12 mouse cellular contexts compared by ENCODE assay signal in genomic region chr9:96394910-96395690, GRCm38 (mm10). TPM values are rescaled to one million over a fixed set of nuclear protein-coding genes. Genes with fewer than 3 reads are reported as not detected.
DNase-seq lines count a peak whose midpoint lies in the region; ATAC-seq and TF ChIP-seq lines count a peak whose summit lies in the region.
"Had no signal": no experiment of that assay in that cellular context is flagged by ENCODE, and none has a peak within 500 bp of the region (broad histone marks: within the 10 kb centered on the region; RNA-seq: fewer than 3 reads in every experiment).

No protein-coding gene starts in this region.

- peak; percentile 50; the same call in 1 of the 2 replicates for TF ChIP-seq EP300 in heart, adult 2 months (IDR thresholded peaks at IDR 0.05; ENCODE audit: insufficient read depth, low read depth, low read length)

- H3K36me3 ChIP-seq in heart, adult 2 months (ENCODE audit: control insufficient read depth, insufficient read depth, low read length) = no peaks in the 10 kb centered on the region
- no peaks in the 10 kb centered on the region for H3K36me3 ChIP-seq in liver, embryonic 16.5 days (ENCODE audit: control insufficient read depth, insufficient read depth)
- no peaks in the 10 kb centered on the region for H3K36me3 ChIP-seq in stomach, embryonic 14.5 days (ENCODE audit: control insufficient read depth, insufficient read depth, low read length)
- H3K36me3 ChIP-seq in kidney, embryonic 14.5 days (ENCODE audit: control insufficient read depth, insufficient read depth, low read length) = no peaks in the 10 kb centered on the region
- H3K36me3 ChIP-seq: neural tube, embryonic 12.5 days had no signal

- no peaks in the 10 kb centered on the region for H3K27me3 ChIP-seq in heart, adult 2 months (ENCODE audit: control insufficient read depth, insufficient read depth, low read length)
- H3K27me3 ChIP-seq in liver, embryonic 16.5 days (ENCODE audit: control insufficient read depth, insufficient read depth, low read depth, low read length) = no peaks in the 10 kb centered on the region
- H3K27me3 ChIP-seq in stomach, embryonic 14.5 days (ENCODE audit: control insufficient read depth, insufficient read depth, low read length) = no peaks in the 10 kb centered on the region
- no peaks in the 10 kb centered on the region for H3K27me3 ChIP-seq in kidney, embryonic 14.5 days (ENCODE audit: control insufficient read depth, insufficient read depth, low read length)
- H3K27me3 ChIP-seq: CH12.LX; neural tube, embryonic 12.5 days had no signal

- peak in 1 of 2 experiments; percentile 28 for DNase-seq in heart, adult 2 months
- no peak for DNase-seq in heart, adult 8-10 months (ENCODE audit: low spot score)
- no peak for DNase-seq in urinary bladder, adult 18-20 months (ENCODE audit: low spot score in 2 of 2)
- no peak for DNase-seq in retina, postnatal 1 day
- DNase-seq: adrenal gland, adult 8-10 months; kidney, postnatal 25 days had no signal

- ATAC-seq in liver, embryonic 16.5 days (ENCODE audit: low read depth) = 0 out of 2 replicates have a peak, but pooled peaks have one; percentile 19
- peak; percentile 16; the same call in 1 of the 2 replicates for ATAC-seq in stomach, embryonic 14.5 days (ENCODE audit: insufficient number of reproducible peaks, insufficient read depth, low FRiP score, low read depth)
- ATAC-seq in kidney, embryonic 14.5 days (ENCODE audit: low FRiP score, low TSS enrichment) = no peak

- no peak overlapping the region for H3K4me2 ChIP-seq in liver, embryonic 16.5 days (ENCODE audit: low read depth, low read length)
- H3K4me2 ChIP-seq in stomach, embryonic 14.5 days (replicated peaks; ENCODE audit: low read depth, low read length) = no peak overlapping the region
- H3K4me2 ChIP-seq in kidney, embryonic 14.5 days (replicated peaks; ENCODE audit: low read depth, low read length) = no peak overlapping the region
- H3K4me2 ChIP-seq: neural tube, embryonic 12.5 days had no signal

- peak overlapping the region; percentile 66 for H3K27ac ChIP-seq in heart, adult 2 months
- H3K27ac ChIP-seq in bone marrow, adult 2 months (ENCODE audit: control insufficient read depth, insufficient read depth, low read depth, low read length, poor library complexity) = peak overlapping the region; percentile 27
- H3K27ac ChIP-seq in liver, embryonic 16.5 days (ENCODE audit: low read length) = no peak overlapping the region
- H3K27ac ChIP-seq in stomach, embryonic 14.5 days (ENCODE audit: low read length) = no peak overlapping the region
- no peak overlapping the region for H3K27ac ChIP-seq in kidney, embryonic 14.5 days (ENCODE audit: low read depth, low read length)
- H3K27ac ChIP-seq: neural tube, embryonic 12.5 days had no signal

- H3K4me1 ChIP-seq in heart, adult 2 months (ENCODE audit: control insufficient read depth, insufficient read depth, low read length) = peaks cover 10% of the 10 kb centered on the region
- peaks cover 3% of the 10 kb centered on the region; the same call in 1 of the 2 replicates for H3K4me1 ChIP-seq in bone marrow, adult 2 months (ENCODE audit: control insufficient read depth, insufficient read depth, low read length)
- no peaks in the 10 kb centered on the region; the same call in 1 of the 2 replicates for H3K4me1 ChIP-seq in liver, embryonic 16.5 days (ENCODE audit: control insufficient read depth, low read depth, low read length)
- H3K4me1 ChIP-seq in stomach, embryonic 14.5 days (ENCODE audit: control insufficient read depth, insufficient read depth, low read length) = peaks cover 14% of the 10 kb centered on the region
- peaks cover 6% of the 10 kb centered on the region; the same call in 1 of the 2 replicates for H3K4me1 ChIP-seq in kidney, embryonic 14.5 days (ENCODE audit: control insufficient read depth, insufficient read depth, low read length)
- H3K4me1 ChIP-seq: neural tube, embryonic 12.5 days had no signal

- 53% methylated on average over 16 of the region's 16 CpGs for whole genome bisulfite sequencing in heart, adult 2 months
- 29% methylated on average over 16 of the region's 16 CpGs for WGBS in bone marrow, adult 2 months
- WGBS in liver, embryonic 16.5 days (ENCODE audit: insufficient replicate concordance) = 32% methylated on average over 16 of the region's 16 CpGs
- 62% methylated on average over 16 of the region's 16 CpGs for WGBS in stomach, embryonic 14.5 days
- WGBS in kidney, embryonic 14.5 days = 62% methylated on average over 16 of the region's 16 CpGs

- intact Hi-C loops in heart, adult 2 months (cut with DNase I) = loop anchor here (5.0 kb wide), 1 partner anchor 42 kb away; no protein-coding TSS in a partner anchor

- H3K9ac ChIP-seq in heart, adult 2 months (ENCODE audit: low read depth, low read length) = no peak overlapping the region
- H3K9ac ChIP-seq in liver, embryonic 16.5 days (ENCODE audit: low read depth, low read length) = no peak overlapping the region
- no peak overlapping the region for H3K9ac ChIP-seq in stomach, embryonic 14.5 days (replicated peaks; ENCODE audit: low read depth, low read length)
- no peak overlapping the region for H3K9ac ChIP-seq in kidney, embryonic 14.5 days (ENCODE audit: low read depth, low read length)
- H3K9ac ChIP-seq: neural tube, embryonic 12.5 days had no signal

- no peak for TF ChIP-seq POLR2A in heart, adult 2 months (IDR thresholded peaks at IDR 0.05; ENCODE audit: insufficient read depth, low read depth, low read length)
- no peak for TF ChIP-seq POLR2A in bone marrow, adult 2 months (IDR thresholded peaks at IDR 0.05; ENCODE audit: borderline replicate concordance, control insufficient read depth, low read depth, low read length)

- no peaks in the 10 kb centered on the region for H3K79me2 ChIP-seq in heart, adult 2 months (replicated peaks; ENCODE audit: control insufficient read depth, insufficient read depth, low read length)

- no peak for TF ChIP-seq CTCF in heart, adult 2 months (IDR thresholded peaks at IDR 0.05)
- TF ChIP-seq CTCF in bone marrow, adult 2 months (IDR thresholded peaks at IDR 0.05; ENCODE audit: control insufficient read depth, insufficient read depth, low read length) = no peak

- H3K4me3 ChIP-seq in heart, adult 2 months = no peak overlapping the region
- H3K4me3 ChIP-seq in bone marrow, adult 2 months (replicated peaks; ENCODE audit: control insufficient read depth, low read depth, low read length) = no peak overlapping the region
- H3K4me3 ChIP-seq in liver, embryonic 16.5 days (ENCODE audit: low read depth, low read length) = no peak overlapping the region
- H3K4me3 ChIP-seq in stomach, embryonic 14.5 days (ENCODE audit: low read depth, low read length) = no peak overlapping the region
- H3K4me3 ChIP-seq in kidney, embryonic 14.5 days (ENCODE audit: low read length) = no peak overlapping the region
- H3K4me3 ChIP-seq: neural tube, embryonic 12.5 days had no signal

- no peaks in the 10 kb centered on the region for H3K9me3 ChIP-seq in liver, embryonic 16.5 days (replicated peaks; ENCODE audit: control insufficient read depth, low read length)
- H3K9me3 ChIP-seq in stomach, embryonic 14.5 days (ENCODE audit: control insufficient read depth, low read depth, low read length) = no peaks in the 10 kb centered on the region
- no peaks in the 10 kb centered on the region for H3K9me3 ChIP-seq in kidney, embryonic 14.5 days (ENCODE audit: control insufficient read depth, low read length)
- H3K9me3 ChIP-seq: neural tube, embryonic 12.5 days had no signal

RNA-seq across cellular contexts. Expression of gene Atp1b3, which starts 30.9 kb away (rescaled TPM):
- 10 to 100 TPM; 55.5 to 56.9 TPM for total RNA-seq in heart, adult 2 months (2021)
- polyA plus RNA-seq in heart, adult 2 months (2012; rRNA removed) = 36.5 and 42.8 TPM in 2 replicates
- total RNA-seq in heart, adult 8-10 months (2022) = 10 to 100 TPM; 49.7 to 54.4 (median 53.0) TPM
- 43.9 and 72.2 TPM in 2 replicates for polyA plus RNA-seq in bone marrow, adult 2 months (2011; ENCODE audit: insufficient read depth, insufficient read length, low replicate concordance, missing spikeins)
- polyA plus RNA-seq in liver, embryonic 16.5 days (2015; fragmentation: Nextera tagmentation; extraction: Ambion mirVana) = 57.3 and 61.7 TPM in 2 replicates
- polyA plus RNA-seq in stomach, embryonic 14.5 days (2014; fragmentation: Nextera tagmentation; extraction: Ambion mirVana) = 160 and 167 TPM in 2 replicates
- 126 and 179 TPM in 2 replicates for polyA plus RNA-seq in kidney, embryonic 14.5 days (2014; fragmentation: Nextera tagmentation; extraction: Ambion mirVana)

Comparison
In these comparisons a context has a peak if more than half of its experiments do, and no peak if none do; other contexts are left out.
1. H3K27ac ChIP-seq: peak in heart, adult 2 months (single experiment) and bone marrow, adult 2 months (single experiment); none in liver, embryonic 16.5 days (single experiment), stomach, embryonic 14.5 days (single experiment) and kidney, embryonic 14.5 days (single experiment).